Mouse (Mus musculus): ENCODE results near the gene Pcbp4.

The Pcbp4 gene

GRCm38 (mm10) chr9:106463122-106464063 lies 10.3 kb downstream of the Pcbp4 start:
- no peak for DNase-seq (ENCODE audit: inconsistent ontology term)

GRCm38 (mm10) chr9:106464751-106465541 lies 11.9 kb downstream of the Pcbp4 start:
- DNase-seq (ENCODE audit: inconsistent ontology term), result peak; percentile 79

- peak; percentile 75 for DNase-seq (ENCODE audit: inconsistent ontology term)
Observed at GRCm38 (mm10) chr9:106465571-106466200, 12.6 kb downstream of the Pcbp4 start, which contains the start of gene Gpr62. Gene Gpr62, minus strand, starts transcription at chr9:106465938.

- no peak for DNase-seq (ENCODE audit: inconsistent ontology term)
Observed at GRCm38 (mm10) chr9:106466721-106467120, 13.6 kb downstream of the Pcbp4 start.

- DNase-seq (ENCODE audit: inconsistent ontology term), result no peak
Observed at GRCm38 (mm10) chr9:106467746-106468145, 14.7 kb downstream of the Pcbp4 start.

GRCm38 (mm10) chr9:106469317-106469716 lies 16.2 kb downstream of the Pcbp4 start:
- no peak for DNase-seq (ENCODE audit: inconsistent ontology term)

- DNase-seq (ENCODE audit: inconsistent ontology term), result no peak
Observed at GRCm38 (mm10) chr9:106469776-106470175, 16.7 kb downstream of the Pcbp4 start.

- no peak for DNase-seq (ENCODE audit: inconsistent ontology term)
Observed at GRCm38 (mm10) chr9:106470991-106471750, 18.1 kb downstream of the Pcbp4 start.

- peak; percentile 91 for DNase-seq (ENCODE audit: inconsistent ontology term)
Observed at GRCm38 (mm10) chr9:106471892-106472291, 18.8 kb downstream of the Pcbp4 start.

GRCm38 (mm10) chr9:106472321-106472720 lies 19.2 kb downstream of the Pcbp4 start:
- peak; percentile 55 for DNase-seq (ENCODE audit: inconsistent ontology term)

- DNase-seq (ENCODE audit: inconsistent ontology term), result no peak
Observed at GRCm38 (mm10) chr9:106473081-106473752, 20.1 kb downstream of the Pcbp4 start.

GRCm38 (mm10) chr9:106473753-106474105 lies 20.6 kb downstream of the Pcbp4 start:
- DNase-seq (ENCODE audit: inconsistent ontology term), result no peak

GRCm38 (mm10) chr9:106474456-106474855 lies 21.4 kb downstream of the Pcbp4 start:
- DNase-seq (ENCODE audit: inconsistent ontology term), result peak; percentile 80

GRCm38 (mm10) chr9:106475046-106475445 lies 22.0 kb downstream of the Pcbp4 start:
- DNase-seq (ENCODE audit: inconsistent ontology term), result no peak

- no peak for DNase-seq (ENCODE audit: inconsistent ontology term)
Observed at GRCm38 (mm10) chr9:106475663-106476001, 22.5 kb downstream of the Pcbp4 start, which contains the start of gene Rrp9. Gene Rrp9, plus strand, starts transcription at chr9:106475963.

- DNase-seq (ENCODE audit: inconsistent ontology term), result peak; percentile 82
Observed at GRCm38 (mm10) chr9:106476002-106476923, 23.2 kb downstream of the Pcbp4 start.

GRCm38 (mm10) chr9:106476924-106477484 lies 23.9 kb downstream of the Pcbp4 start, which contains the start of gene Parp3:
Gene Parp3, minus strand, starts transcription at chr9:106476949.
- peak; percentile 99 for DNase-seq (ENCODE audit: inconsistent ontology term)

GRCm38 (mm10) chr9:106477649-106478048 lies 24.6 kb downstream of the Pcbp4 start:
- no peak for DNase-seq (ENCODE audit: inconsistent ontology term)

GRCm38 (mm10) chr9:106478101-106478500 lies 25.0 kb downstream of the Pcbp4 start:
- no peak for DNase-seq (ENCODE audit: inconsistent ontology term)
